Mouse (Mus musculus): Measurements from ENCODE around the gene Tmem222. TPM values are rescaled to one million over a fixed set of nuclear protein-coding genes. Genes with fewer than 3 reads are reported as not detected.

Gene Tmem222
- polyA plus RNA-seq, 1 experiment from 2014 or later: 115 TPM

GRCm38 (mm10) chr4:133240934-133241908, 36.4 kb downstream of the Tmem222 start:
- no peaks in the 10 kb centered on the region for H3K9me3 ChIP-seq (ENCODE audit: control insufficient read depth, low read length)
- DNase-seq (peak; percentile 89), ATAC-seq (ENCODE audit: low FRiP score, low TSS enrichment) (peak; percentile 85)
- no peaks in the 10 kb centered on the region for H3K4me1 ChIP-seq (ENCODE audit: control insufficient read depth, insufficient read depth, low read length)
- no peak overlapping the region for H3K27ac ChIP-seq (replicated peaks; ENCODE audit: low read depth, low read length)
- H3K4me3 ChIP-seq (replicated peaks; ENCODE audit: low read depth, low read length): peak overlapping the region; percentile 47
- H3K36me3 ChIP-seq (ENCODE audit: control insufficient read depth, insufficient read depth, low read length): no peaks in the 10 kb centered on the region
- peak overlapping the region; percentile 52; the same call in 1 of the 2 replicates for H3K9ac ChIP-seq (replicated peaks; ENCODE audit: low read length)
- peaks cover 40% of the 10 kb centered on the region for H3K27me3 ChIP-seq (ENCODE audit: control insufficient read depth, insufficient read depth, low read length)
- WGBS: under 1% methylated on average over 78 of the region's 78 CpGs
- H3K4me2 ChIP-seq (ENCODE audit: low read length): peak overlapping the region; percentile 75

GRCm38 (mm10) chr4:133240490-133240921, 37.1 kb downstream of the Tmem222 start, which contains the start of gene Map3k6:
Map3k6 (plus strand) TSS chr4:133240818.
- Histone ChIP-seq H3K4me2 (ENCODE audit: low read length) (peak within 1 kb of the TSS; percentile 75), H3K36me3 (ENCODE audit: control insufficient read depth, insufficient read depth, low read length) (no peaks in the 10 kb centered on the region), H3K9me3 (ENCODE audit: control insufficient read depth, low read length) (no peaks in the 10 kb centered on the region), H3K9ac (replicated peaks; ENCODE audit: low read length) (peak within 1 kb of the TSS; percentile 52; the same call in 1 of the 2 replicates), H3K27me3 (ENCODE audit: control insufficient read depth, insufficient read depth, low read length) (peaks cover 39% of the 10 kb centered on the region), H3K27ac (replicated peaks; ENCODE audit: low read depth, low read length) (no peak within 1 kb of the TSS), H3K4me1 (ENCODE audit: control insufficient read depth, insufficient read depth, low read length) (no peaks in the 10 kb centered on the region), H3K4me3 (replicated peaks; ENCODE audit: low read depth, low read length) (peak within 1 kb of the TSS; percentile 47)
- WGBS: 5% methylated on average over 16 of the region's 16 CpGs
- no peak for ATAC-seq (ENCODE audit: low FRiP score, low TSS enrichment)
- no peak for DNase-seq

GRCm38 (mm10) chr4:133237911-133238310, 39.7 kb downstream of the Tmem222 start:
- Histone ChIP-seq H3K27ac (replicated peaks; ENCODE audit: low read depth, low read length) (no peak overlapping the region), H3K9me3 (ENCODE audit: control insufficient read depth, low read length) (no peaks in the 10 kb centered on the region), H3K4me3 (replicated peaks; ENCODE audit: low read depth, low read length) (no peak overlapping the region), H3K36me3 (ENCODE audit: control insufficient read depth, insufficient read depth, low read length) (no peaks in the 10 kb centered on the region), H3K4me2 (ENCODE audit: low read length) (no peak overlapping the region), H3K27me3 (ENCODE audit: control insufficient read depth, insufficient read depth, low read length) (peaks cover 32% of the 10 kb centered on the region), H3K9ac (replicated peaks; ENCODE audit: low read length) (no peak overlapping the region), H3K4me1 (ENCODE audit: control insufficient read depth, insufficient read depth, low read length) (no peaks in the 10 kb centered on the region)
- ATAC-seq (ENCODE audit: low FRiP score, low TSS enrichment) (no peak), DNase-seq (no peak)
- WGBS: 77% methylated on average over 4 of the region's 4 CpGs

GRCm38 (mm10) chr4:133235415-133235814, 42.2 kb downstream of the Tmem222 start:
- Histone ChIP-seq H3K36me3 (ENCODE audit: control insufficient read depth, insufficient read depth, low read length) (no peaks in the 10 kb centered on the region), H3K4me1 (ENCODE audit: control insufficient read depth, insufficient read depth, low read length) (no peaks in the 10 kb centered on the region), H3K4me2 (ENCODE audit: low read length) (no peak overlapping the region), H3K9ac (replicated peaks; ENCODE audit: low read length) (no peak overlapping the region), H3K27ac (replicated peaks; ENCODE audit: low read depth, low read length) (no peak overlapping the region), H3K9me3 (ENCODE audit: control insufficient read depth, low read length) (no peaks in the 10 kb centered on the region), H3K27me3 (ENCODE audit: control insufficient read depth, insufficient read depth, low read length) (peaks cover 7% of the 10 kb centered on the region), H3K4me3 (replicated peaks; ENCODE audit: low read depth, low read length) (no peak overlapping the region)
- ATAC-seq (ENCODE audit: low FRiP score, low TSS enrichment): no peak
- no peak for DNase-seq
- WGBS: 76% methylated on average over 5 of the region's 5 CpGs

GRCm38 (mm10) chr4:133234771-133235170, 42.8 kb downstream of the Tmem222 start:
- Histone ChIP-seq H3K4me3 (replicated peaks; ENCODE audit: low read depth, low read length) (no peak overlapping the region), H3K4me2 (ENCODE audit: low read length) (no peak overlapping the region), H3K9ac (replicated peaks; ENCODE audit: low read length) (no peak overlapping the region), H3K4me1 (ENCODE audit: control insufficient read depth, insufficient read depth, low read length) (no peaks in the 10 kb centered on the region), H3K36me3 (ENCODE audit: control insufficient read depth, insufficient read depth, low read length) (no peaks in the 10 kb centered on the region), H3K27ac (replicated peaks; ENCODE audit: low read depth, low read length) (no peak overlapping the region), H3K27me3 (ENCODE audit: control insufficient read depth, insufficient read depth, low read length) (peaks cover 1% of the 10 kb centered on the region; the same call in 1 of the 2 replicates), H3K9me3 (ENCODE audit: control insufficient read depth, low read length) (no peaks in the 10 kb centered on the region)
- ATAC-seq (ENCODE audit: low FRiP score, low TSS enrichment): no peak
- DNase-seq: no peak
- WGBS: 73% methylated on average over 5 of the region's 5 CpGs

GRCm38 (mm10) chr4:133233285-133233976, 44.2 kb downstream of the Tmem222 start:
- ATAC-seq (ENCODE audit: low FRiP score, low TSS enrichment) (no peak), DNase-seq (peak; percentile 27)
- Histone ChIP-seq H3K27me3 (ENCODE audit: control insufficient read depth, insufficient read depth, low read length) (no peaks in the 10 kb centered on the region), H3K4me2 (ENCODE audit: low read length) (no peak overlapping the region), H3K4me3 (replicated peaks; ENCODE audit: low read depth, low read length) (no peak overlapping the region), H3K9ac (replicated peaks; ENCODE audit: low read length) (no peak overlapping the region), H3K9me3 (ENCODE audit: control insufficient read depth, low read length) (no peaks in the 10 kb centered on the region), H3K27ac (replicated peaks; ENCODE audit: low read depth, low read length) (no peak overlapping the region), H3K36me3 (ENCODE audit: control insufficient read depth, insufficient read depth, low read length) (no peaks in the 10 kb centered on the region), H3K4me1 (ENCODE audit: control insufficient read depth, insufficient read depth, low read length) (no peaks in the 10 kb centered on the region)
- WGBS: 42% methylated on average over 10 of the region's 10 CpGs

- Histone ChIP-seq H3K27me3 (ENCODE audit: control insufficient read depth, insufficient read depth, low read length) (no peaks in the 10 kb centered on the region), H3K9me3 (ENCODE audit: control insufficient read depth, low read length) (no peaks in the 10 kb centered on the region), H3K36me3 (ENCODE audit: control insufficient read depth, insufficient read depth, low read length) (no peaks in the 10 kb centered on the region), H3K4me2 (ENCODE audit: low read length) (no peak overlapping the region), H3K4me3 (replicated peaks; ENCODE audit: low read depth, low read length) (no peak overlapping the region), H3K9ac (replicated peaks; ENCODE audit: low read length) (no peak overlapping the region), H3K27ac (replicated peaks; ENCODE audit: low read depth, low read length) (no peak overlapping the region), H3K4me1 (ENCODE audit: control insufficient read depth, insufficient read depth, low read length) (no peaks in the 10 kb centered on the region)
- ATAC-seq (ENCODE audit: low FRiP score, low TSS enrichment): no peak
- no peak for DNase-seq
- WGBS: 58% methylated on average over 8 of the region's 8 CpGs
Observed at GRCm38 (mm10) chr4:133229582-133229981, 48.0 kb downstream of the Tmem222 start.

GRCm38 (mm10) chr4:133227636-133228035, 50.0 kb downstream of the Tmem222 start:
- Histone ChIP-seq H3K36me3 (ENCODE audit: control insufficient read depth, insufficient read depth, low read length) (no peaks in the 10 kb centered on the region), H3K4me3 (replicated peaks; ENCODE audit: low read depth, low read length) (no peak overlapping the region), H3K27me3 (ENCODE audit: control insufficient read depth, insufficient read depth, low read length) (no peaks in the 10 kb centered on the region), H3K9me3 (ENCODE audit: control insufficient read depth, low read length) (no peaks in the 10 kb centered on the region), H3K9ac (replicated peaks; ENCODE audit: low read length) (no peak overlapping the region), H3K4me1 (ENCODE audit: control insufficient read depth, insufficient read depth, low read length) (no peaks in the 10 kb centered on the region), H3K27ac (replicated peaks; ENCODE audit: low read depth, low read length) (no peak overlapping the region), H3K4me2 (ENCODE audit: low read length) (no peak overlapping the region)
- DNase-seq (no peak), ATAC-seq (ENCODE audit: low FRiP score, low TSS enrichment) (no peak)
- 47% methylated on average over 8 of the region's 8 CpGs for WGBS

All from midbrain, embryonic 14.5 days (tissue).